Mouse (Mus musculus): ENCODE data around the gene Hist3h2ba.
A peak's percentile ranks its signal among the peaks of the same experiment; 100 is the strongest.

The Hist3h2ba gene

GRCm38 (mm10) chr11:58965001-58965760, 16.5 kb downstream of the Hist3h2ba start:
- DNase-seq, result no peak

GRCm38 (mm10) chr11:58967346-58967745, 18.6 kb downstream of the Hist3h2ba start:
- DNase-seq, result no peak

GRCm38 (mm10) chr11:58968551-58968950, 19.8 kb downstream of the Hist3h2ba start:
- no peak for DNase-seq

- no peak for DNase-seq
Observed at GRCm38 (mm10) chr11:58969027-58969426, 20.3 kb downstream of the Hist3h2ba start.

GRCm38 (mm10) chr11:58969659-58970058, 20.9 kb downstream of the Hist3h2ba start:
- no peak for DNase-seq

- DNase-seq, result no peak
Observed at GRCm38 (mm10) chr11:58970831-58971530, 22.3 kb downstream of the Hist3h2ba start.

GRCm38 (mm10) chr11:58971796-58972195, 23.1 kb downstream of the Hist3h2ba start:
- no peak for DNase-seq

- DNase-seq, result no peak
Observed at GRCm38 (mm10) chr11:58974414-58974813, 25.7 kb downstream of the Hist3h2ba start.

GRCm38 (mm10) chr11:58977150-58977549, 28.4 kb downstream of the Hist3h2ba start:
- no peak for DNase-seq

GRCm38 (mm10) chr11:58977607-58978026, 28.9 kb downstream of the Hist3h2ba start:
- no peak for DNase-seq

GRCm38 (mm10) chr11:58978027-58978705, 29.4 kb downstream of the Hist3h2ba start, which contains the start of gene Trim11:
Gene Trim11, plus strand, starts transcription at chr11:58978093.
- DNase-seq, result peak; percentile 56

- DNase-seq, result no peak
Observed at GRCm38 (mm10) chr11:58978706-58979030, 29.9 kb downstream of the Hist3h2ba start.

GRCm38 (mm10) chr11:58979183-58979582, 30.5 kb downstream of the Hist3h2ba start:
- no peak for DNase-seq

- no peak for DNase-seq
Observed at GRCm38 (mm10) chr11:58979661-58980060, 30.9 kb downstream of the Hist3h2ba start.

- DNase-seq, result no peak
Observed at GRCm38 (mm10) chr11:58980381-58980990, 31.8 kb downstream of the Hist3h2ba start.

GRCm38 (mm10) chr11:58981541-58982447, 33.1 kb downstream of the Hist3h2ba start:
- peak; percentile 84 for DNase-seq

GRCm38 (mm10) chr11:58982471-58983097, 33.9 kb downstream of the Hist3h2ba start:
- DNase-seq, result no peak

GRCm38 (mm10) chr11:58983691-58984341, 35.1 kb downstream of the Hist3h2ba start:
- no peak for DNase-seq

GRCm38 (mm10) chr11:58984657-58985056, 35.9 kb downstream of the Hist3h2ba start:
- DNase-seq, result no peak

- DNase-seq, result no peak
Observed at GRCm38 (mm10) chr11:58985299-58985917, 36.7 kb downstream of the Hist3h2ba start.

- no peak for DNase-seq
Observed at GRCm38 (mm10) chr11:58989166-58989565, 40.4 kb downstream of the Hist3h2ba start.
